Mouse (Mus musculus) liver, embryonic 11.5 days (tissue): ENCODE measurements around the gene Pcca. TPM values are rescaled to one million over a fixed set of nuclear protein-coding genes. Genes with fewer than 3 reads are reported as not detected.

ENCODE experiments used
- ATAC-seq: fragments of 200-750 bp; cut with Nextera tagmentation; replicated peaks from 2 replicates; pipeline ENCODE4 v1.8.0; 2017; ENCODE audit warnings: moderate number of reproducible peaks, mild to moderate bottlenecking, moderate TSS enrichment, moderate library complexity; ENCODE audit not compliant: low FRiP score
- DNase-seq: peaks from one replicate; pipeline ENCODE4 v3.0.0-alpha.2; 2017; ENCODE audit warnings: low spot score
- H3K27ac ChIP-seq: fragments of 300-500 bp; sonication (generic); 2 replicates; pipeline ENCODE4 v1.5.1; 2014; ENCODE audit warnings: mild to moderate bottlenecking, low read depth, low read length, control low read depth
- H3K27me3 ChIP-seq: fragments of 300-500 bp; sonication (generic); replicated peaks from 2 replicates; pipeline ENCODE4 v1.6.1; 2014; ENCODE audit warnings: low read length, mixed read lengths; ENCODE audit not compliant: control insufficient read depth, insufficient read depth
- H3K36me3 ChIP-seq: fragments of 300-500 bp; sonication (generic); 2 replicates; pipeline ENCODE4 v1.6.1; 2014; ENCODE audit warnings: mild to moderate bottlenecking, low read length, moderate library complexity, mixed read lengths; ENCODE audit not compliant: control insufficient read depth, insufficient read depth
- H3K4me1 ChIP-seq: fragments of 300-500 bp; sonication (generic); replicated peaks from 2 replicates; pipeline ENCODE4 v1.6.1; 2014; ENCODE audit warnings: low read length, mixed read lengths; ENCODE audit not compliant: control insufficient read depth, insufficient read depth
- H3K4me2 ChIP-seq: fragments of 300-500 bp; sonication (generic); 2 replicates; pipeline ENCODE4 v1.6.1; 2014; ENCODE audit warnings: mild to moderate bottlenecking, control low read depth, moderate library complexity
- H3K4me3 ChIP-seq: fragments of 300-500 bp; sonication (generic); 2 replicates; pipeline ENCODE4 v1.5.1; 2014; ENCODE audit warnings: low read depth, low read length, control low read depth
- H3K9ac ChIP-seq: fragments of 300-500 bp; sonication (generic); 2 replicates; pipeline ENCODE4 v1.6.1; 2014; ENCODE audit warnings: low read depth, low read length, control low read depth
- H3K9me3 ChIP-seq: fragments of 300-500 bp; sonication (generic); 2 replicates; pipeline ENCODE4 v1.6.1; 2016; ENCODE audit warnings: low read length, inconsistent platforms, mixed read lengths; ENCODE audit not compliant: control insufficient read depth
- WGBS: fragments of 180-500 bp; shearing (Covaris S2); extraction: QIAGEN DNeasy Blood & Tissue Kit; methylation state at CpG from one replicate; pipeline ENCODE4 v1.1.7; 2014; 5-methylcytosine and 5-hydroxymethylcytosine counted together
- polyA plus RNA-seq: library from polyadenylated mRNA; unstranded; fragments of >200 nt; fragmentation: Nextera tagmentation; extraction: Ambion mirVana; gene quantifications from 2 replicates; pipeline ENCODE4 v1.2.1, GENCODE M21; 2014

The Pcca gene
- polyA plus RNA-seq, 1 experiment from 2014 or later: 18.1 TPM

DNA sequence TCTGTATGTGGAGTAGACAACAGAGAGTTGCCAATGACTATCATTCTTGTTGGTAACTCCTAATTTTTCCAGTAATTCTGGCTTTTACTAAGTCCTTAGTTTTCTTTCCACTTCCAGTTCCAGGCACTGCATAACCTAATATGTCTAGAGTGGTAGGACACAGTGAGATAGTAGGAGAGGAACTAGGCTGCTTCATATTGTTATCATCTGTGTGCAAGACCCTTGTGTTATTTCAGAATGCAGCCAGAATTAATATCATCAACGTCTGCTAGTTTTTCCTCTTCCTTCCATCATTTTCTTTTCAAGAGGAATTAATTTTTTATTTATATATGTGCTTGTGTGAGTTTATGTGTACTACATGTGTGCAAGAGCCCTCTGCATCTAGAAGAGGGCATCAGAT lies 114.1 kb downstream of the Pcca start:
- 60% methylated on average over 1 of the region's 1 CpGs for WGBS
- Histone ChIP-seq H3K9me3 (no peaks in the 10 kb centered on the region), H3K36me3 (no peaks in the 10 kb centered on the region), H3K4me2 (no peak overlapping the region), H3K9ac (no peak overlapping the region), H3K27me3 (no peaks in the 10 kb centered on the region), H3K4me1 (no peaks in the 10 kb centered on the region; the same call in 1 of the 2 replicates), H3K4me3 (no peak overlapping the region), H3K27ac (no peak overlapping the region)
- DNase-seq (no peak), ATAC-seq (no peak)

DNA sequence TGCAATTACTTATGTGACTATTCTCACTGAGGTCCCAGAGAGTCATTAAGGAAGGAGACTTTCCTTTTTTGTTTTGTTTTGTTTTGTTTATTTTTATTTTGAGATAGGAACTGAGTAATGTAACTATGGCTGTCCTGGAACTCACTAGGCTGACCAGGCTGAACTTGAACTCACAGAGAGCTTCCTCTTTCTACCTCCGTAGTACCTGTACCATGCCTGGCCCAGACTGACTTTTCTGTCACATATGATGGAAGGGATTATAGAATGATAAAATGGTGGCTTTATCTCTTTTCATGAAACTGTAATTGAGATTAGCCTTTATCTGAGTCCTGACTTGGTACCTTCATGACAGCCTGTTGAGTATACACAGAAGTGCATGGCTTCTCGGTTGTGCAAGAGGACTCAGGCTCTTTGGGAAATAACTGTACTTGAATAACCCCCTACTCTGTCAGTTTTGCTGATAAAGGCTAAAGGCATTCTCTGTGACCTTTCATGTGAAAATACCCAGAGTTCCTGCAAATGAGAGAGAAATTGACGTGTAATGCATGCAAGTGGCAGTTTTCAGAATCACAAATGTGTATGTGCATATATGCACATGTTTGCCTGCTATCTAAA lies 115.3 kb downstream of the Pcca start:
- H3K27me3 ChIP-seq: no peaks in the 10 kb centered on the region
- H3K9ac ChIP-seq: no peak overlapping the region
- H3K4me1 ChIP-seq: no peaks in the 10 kb centered on the region; the same call in 1 of the 2 replicates
- no peak overlapping the region for H3K27ac ChIP-seq
- no peak overlapping the region for H3K4me2 ChIP-seq
- no peaks in the 10 kb centered on the region for H3K36me3 ChIP-seq
- WGBS: 55% methylated on average over 3 of the region's 3 CpGs
- ATAC-seq (no peak), DNase-seq (no peak)
- H3K4me3 ChIP-seq: no peak overlapping the region
- H3K9me3 ChIP-seq: no peaks in the 10 kb centered on the region

DNA sequence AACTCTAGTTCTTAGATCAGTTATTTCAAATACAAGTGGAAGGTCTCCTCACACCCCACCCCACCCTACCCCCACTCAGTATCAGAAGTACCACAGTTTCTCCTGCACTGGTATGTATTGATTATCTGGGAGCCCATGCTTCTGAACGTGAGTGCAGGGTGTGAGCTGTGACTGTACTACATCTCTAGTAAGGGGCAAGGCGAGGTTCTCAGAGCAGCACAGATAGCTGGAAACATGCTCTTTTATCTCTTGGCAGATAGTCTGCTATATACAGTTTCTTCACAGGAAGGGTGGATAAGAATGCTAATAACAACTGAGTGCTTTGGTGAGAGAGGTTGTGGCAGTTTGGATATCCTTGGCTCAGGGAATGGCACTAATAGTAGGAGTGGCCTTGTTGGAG lies 117.6 kb downstream of the Pcca start:
- Histone ChIP-seq H3K9ac (no peak overlapping the region), H3K27ac (peak overlapping the region; percentile 73; the same call in 1 of the 2 replicates), H3K4me2 (no peak overlapping the region), H3K4me1 (no peaks in the 10 kb centered on the region; the same call in 1 of the 2 replicates), H3K27me3 (no peaks in the 10 kb centered on the region), H3K4me3 (no peak overlapping the region), H3K36me3 (no peaks in the 10 kb centered on the region), H3K9me3 (no peaks in the 10 kb centered on the region)
- DNase-seq (no peak), ATAC-seq (peak; percentile 96)
- WGBS: 30% methylated on average over 2 of the region's 2 CpGs

DNA sequence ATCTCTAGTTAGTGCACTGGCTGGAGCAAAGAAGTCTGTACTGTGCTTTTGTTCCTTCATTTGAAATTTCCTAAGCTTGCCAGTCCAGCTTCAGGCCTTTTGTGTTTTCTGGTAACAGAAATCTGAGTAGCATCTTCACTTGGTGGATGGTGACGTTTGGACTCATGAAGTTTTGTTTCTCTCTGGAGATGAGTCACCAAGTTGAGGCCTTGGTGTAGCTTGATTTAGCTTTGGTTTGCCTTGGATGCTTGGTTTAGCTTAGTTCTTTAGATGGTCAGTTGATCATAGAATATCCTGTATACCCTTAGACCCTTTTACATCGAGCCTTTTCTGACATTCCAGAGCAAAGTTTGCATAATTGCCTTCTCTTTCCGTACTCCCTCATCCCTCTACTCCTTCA lies 141.5 kb downstream of the Pcca start:
- WGBS: 80% methylated on average over 3 of the region's 3 CpGs
- H3K4me1 ChIP-seq: no peaks in the 10 kb centered on the region
- ATAC-seq: no peak

DNA sequence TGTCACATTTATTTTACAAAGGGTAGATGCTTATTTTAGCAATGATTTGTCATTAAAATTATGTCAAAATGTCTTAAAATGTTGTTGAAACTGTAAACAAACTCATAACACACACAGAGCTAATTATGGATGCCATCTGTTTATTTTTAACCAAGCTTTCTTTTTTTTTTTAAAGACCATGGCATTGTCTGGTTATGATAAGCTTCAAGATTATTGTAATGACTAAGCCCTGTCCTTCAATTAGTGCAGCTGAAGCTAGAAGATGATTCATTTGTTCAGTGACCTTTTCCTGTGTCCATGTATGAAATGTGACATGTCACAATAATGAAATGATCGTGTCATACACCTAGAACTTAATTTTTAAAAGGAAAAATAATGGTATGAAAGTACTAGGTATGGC lies 149.5 kb downstream of the Pcca start:
- Histone ChIP-seq H3K9me3 (no peaks in the 10 kb centered on the region), H3K36me3 (no peaks in the 10 kb centered on the region), H3K27me3 (no peaks in the 10 kb centered on the region), H3K4me2 (no peak overlapping the region), H3K4me1 (no peaks in the 10 kb centered on the region), H3K9ac (no peak overlapping the region), H3K4me3 (no peak overlapping the region), H3K27ac (no peak overlapping the region)
- DNase-seq (no peak), ATAC-seq (no peak)
- 74% methylated on average over 1 of the region's 1 CpGs for WGBS

More for the DNA sequence above, 141.5 kb downstream of the Pcca start:
- H3K4me2 ChIP-seq: no peak overlapping the region
- no peaks in the 10 kb centered on the region for H3K27me3 ChIP-seq
- H3K9me3 ChIP-seq: no peaks in the 10 kb centered on the region
- H3K4me3 ChIP-seq: no peak overlapping the region
- no peak for DNase-seq
- no peaks in the 10 kb centered on the region for H3K36me3 ChIP-seq
- no peak overlapping the region for H3K9ac ChIP-seq
- H3K27ac ChIP-seq: no peak overlapping the region

DNA sequence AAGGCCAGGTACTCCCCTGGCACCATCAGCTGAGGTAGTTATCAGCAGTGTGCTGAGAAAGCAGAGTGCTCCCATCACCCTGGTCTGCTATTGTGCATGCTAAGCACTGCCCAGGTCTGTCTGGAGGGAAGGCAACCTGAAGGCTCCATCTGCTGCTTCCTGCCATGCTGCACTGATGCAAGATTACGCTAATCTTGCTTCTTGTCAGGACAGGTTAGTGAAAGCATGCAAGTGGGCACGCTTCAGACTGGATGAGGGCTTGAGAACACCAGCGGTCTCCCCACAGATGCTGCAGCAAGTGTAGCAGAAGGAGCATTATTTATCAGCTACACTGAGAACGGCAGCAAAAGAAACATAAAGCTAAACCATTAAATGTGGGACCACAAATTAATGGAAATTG lies 150.1 kb downstream of the Pcca start:
- H3K36me3 ChIP-seq: no peaks in the 10 kb centered on the region
- H3K9ac ChIP-seq: no peak overlapping the region
- no peak overlapping the region for H3K27ac ChIP-seq
- H3K27me3 ChIP-seq: no peaks in the 10 kb centered on the region
- WGBS: 77% methylated on average over 4 of the region's 4 CpGs
- no peaks in the 10 kb centered on the region for H3K9me3 ChIP-seq
- no peak for ATAC-seq
- no peak for DNase-seq
- no peak overlapping the region for H3K4me2 ChIP-seq
- no peaks in the 10 kb centered on the region for H3K4me1 ChIP-seq
- H3K4me3 ChIP-seq: no peak overlapping the region

DNA sequence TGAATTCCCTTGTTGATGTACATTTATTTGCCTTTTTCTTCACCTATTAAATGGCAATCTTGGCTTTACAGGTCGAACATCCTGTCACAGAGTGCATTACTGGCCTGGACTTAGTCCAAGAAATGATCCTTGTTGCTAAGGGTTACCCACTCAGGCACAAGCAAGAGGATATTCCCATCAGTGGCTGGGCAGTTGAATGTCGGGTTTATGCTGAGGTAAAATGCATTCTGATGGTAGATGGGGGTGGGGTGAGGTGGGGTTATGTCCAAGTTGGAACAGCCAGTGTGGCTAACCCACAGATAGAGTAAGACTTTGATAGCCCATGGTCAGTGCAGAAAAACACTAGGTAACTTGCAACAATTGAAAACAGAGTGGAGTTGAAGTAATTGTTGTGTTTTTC lies 150.7 kb downstream of the Pcca start:
- no peak overlapping the region for H3K9ac ChIP-seq
- H3K4me2 ChIP-seq: no peak overlapping the region
- H3K4me3 ChIP-seq: no peak overlapping the region
- no peak for DNase-seq
- H3K27ac ChIP-seq: no peak overlapping the region
- H3K27me3 ChIP-seq: no peaks in the 10 kb centered on the region
- H3K4me1 ChIP-seq: no peaks in the 10 kb centered on the region
- no peaks in the 10 kb centered on the region for H3K36me3 ChIP-seq
- 59% methylated on average over 2 of the region's 2 CpGs for WGBS
- ATAC-seq: no peak
- H3K9me3 ChIP-seq: no peaks in the 10 kb centered on the region

DNA sequence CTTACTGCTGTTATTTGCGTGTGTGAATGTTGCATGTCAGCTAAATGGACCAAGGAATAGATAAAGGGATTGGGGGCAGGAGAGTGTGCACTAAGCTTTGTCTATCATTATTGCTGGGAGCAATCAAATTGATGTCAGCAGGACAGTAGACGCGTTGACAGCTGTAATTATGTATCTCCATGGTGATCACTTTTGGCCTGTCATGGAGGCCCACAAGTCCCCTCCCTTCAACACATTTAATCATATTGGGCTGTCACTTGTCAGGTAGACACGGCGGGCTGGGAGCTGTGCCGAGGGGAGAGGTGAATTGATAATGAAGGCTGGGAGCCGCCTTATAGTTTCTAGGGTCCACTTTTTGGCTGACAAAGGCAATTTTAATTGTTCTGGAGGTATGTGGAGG lies 153.3 kb downstream of the Pcca start:
- Histone ChIP-seq H3K9ac (no peak overlapping the region), H3K9me3 (no peaks in the 10 kb centered on the region), H3K36me3 (no peaks in the 10 kb centered on the region), H3K4me3 (no peak overlapping the region), H3K4me1 (no peaks in the 10 kb centered on the region), H3K27ac (no peak overlapping the region), H3K27me3 (no peaks in the 10 kb centered on the region), H3K4me2 (no peak overlapping the region)
- ATAC-seq (no peak), DNase-seq (no peak)
- WGBS: 74% methylated on average over 7 of the region's 7 CpGs

DNA sequence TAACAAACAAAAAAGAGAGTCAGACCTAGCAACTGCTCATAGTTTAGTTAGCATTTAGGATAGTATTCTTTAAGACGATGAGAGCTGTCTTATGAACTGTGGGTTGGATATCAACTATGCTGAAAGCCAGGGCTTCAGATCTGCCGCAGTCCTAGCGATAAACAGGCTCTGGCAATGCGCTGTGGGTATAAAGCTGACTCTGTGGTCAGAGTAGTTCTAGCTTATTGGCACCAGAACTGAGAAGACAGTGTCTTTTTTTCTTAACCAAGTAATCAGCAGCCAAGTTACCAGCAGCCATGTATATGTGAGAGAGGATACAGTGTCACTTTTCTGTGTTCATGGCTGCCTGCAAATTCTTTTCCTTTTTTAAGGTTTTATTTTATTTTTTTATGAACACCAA lies 154.3 kb downstream of the Pcca start:
- Histone ChIP-seq H3K9ac (no peak overlapping the region), H3K36me3 (no peaks in the 10 kb centered on the region), H3K4me3 (no peak overlapping the region), H3K9me3 (no peaks in the 10 kb centered on the region), H3K4me2 (no peak overlapping the region), H3K27me3 (no peaks in the 10 kb centered on the region), H3K27ac (no peak overlapping the region), H3K4me1 (no peaks in the 10 kb centered on the region)
- DNase-seq (no peak), ATAC-seq (no peak)
- 92% methylated on average over 4 of the region's 4 CpGs for WGBS
